Comparison of ENCODE assay signal across 19 mouse cellular contexts in the genomic region with DNA sequence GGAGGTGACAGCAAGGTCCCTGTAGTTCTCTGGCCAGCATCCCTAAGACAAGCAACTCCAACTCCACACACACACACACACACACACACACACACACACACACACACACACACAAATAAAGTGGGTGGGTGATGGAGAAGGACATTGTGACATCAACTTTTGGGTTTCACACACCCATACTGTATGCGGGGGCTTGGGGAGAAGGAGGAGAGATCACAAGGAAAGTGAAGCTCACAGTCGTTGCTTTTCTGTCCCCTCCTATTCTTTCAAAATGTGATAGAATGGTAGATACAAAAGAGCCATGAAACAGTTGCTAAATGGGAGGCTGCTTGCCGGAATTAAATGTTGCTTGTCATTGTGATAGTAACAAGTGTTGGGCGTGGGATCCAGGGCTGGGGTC. TPM values are rescaled to one million over a fixed set of nuclear protein-coding genes. Genes with fewer than 3 reads are reported as not detected.
A peak's percentile ranks its signal among the peaks of the same experiment; 100 is the strongest.
DNase-seq lines count a peak whose midpoint lies in the region; ATAC-seq and TF ChIP-seq lines count a peak whose summit lies in the region.
"Had no signal": no experiment of that assay in that cellular context is flagged by ENCODE, and none has a peak within 500 bp of the region (broad histone marks: within the 10 kb centered on the region; RNA-seq: fewer than 3 reads in every experiment).

No protein-coding gene starts in this region.

- no peak for TF ChIP-seq POLR2A in lung, adult 2 months (IDR thresholded peaks at IDR 0.05; ENCODE audit: borderline replicate concordance, extremely low read depth, low read depth, low read length)
- TF ChIP-seq POLR2A in small intestine, adult 2 months (IDR thresholded peaks at IDR 0.05; ENCODE audit: low read depth, low read length) = no peak

- H3K27me3 ChIP-seq in lung, embryonic 14.5 days (ENCODE audit: insufficient read depth, low read length) = no peaks in the 10 kb centered on the region
- H3K27me3 ChIP-seq in megakaryocyte, embryonic 14.5 days (replicated peaks) = no peaks in the 10 kb centered on the region
- H3K27me3 ChIP-seq in E14TG2a.4 (ENCODE audit: insufficient read depth, low read length) = no peaks in the 10 kb centered on the region
- no peaks in the 10 kb centered on the region for H3K27me3 ChIP-seq in small intestine, adult 2 months (ENCODE audit: control insufficient read depth, insufficient read depth, low read length)
- H3K27me3 ChIP-seq: embryonic facial prominence, embryonic 12.5 days; forebrain, embryonic 15.5 days; hindbrain, embryonic 15.5 days had no signal

- no peak for DNase-seq in lung, embryonic 14.5 days
- no peak for DNase-seq in lung, adult 2 months
- DNase-seq in cerebellum, postnatal 25 days = no peak
- DNase-seq in heart, adult 8-10 months (ENCODE audit: low spot score) = no peak
- DNase-seq: adrenal gland, adult 2 months; adrenal gland, postnatal 36 days; cerebellum, adult 11 months; cerebellum, adult 8-10 months; cerebellum, postnatal 14 days; gastrocnemius, postnatal 14 days; heart, postnatal 36 days had no signal

- WGBS in lung, embryonic 14.5 days = 64% methylated on average over 4 of the region's 4 CpGs
- 66% methylated on average over 4 of the region's 4 CpGs for WGBS in lung, adult 2 months
- WGBS in small intestine, adult 2 months = 68% methylated on average over 4 of the region's 4 CpGs

- H3K4me2 ChIP-seq in lung, embryonic 14.5 days = peak overlapping the region; percentile 5; the same call in 1 of the 2 replicates
- H3K4me2 ChIP-seq: embryonic facial prominence, embryonic 12.5 days; forebrain, embryonic 15.5 days; heart, embryonic 13.5 days; hindbrain, embryonic 15.5 days had no signal

- no peak for TF ChIP-seq CTCF in lung, embryonic 14.5 days (IDR thresholded peaks at IDR 0.05; ENCODE audit: low read depth)
- no peak for TF ChIP-seq CTCF in lung, adult 2 months (IDR thresholded peaks at IDR 0.05; ENCODE audit: insufficient read depth, low read length)
- no peak for TF ChIP-seq CTCF in E14TG2a.4 (conservative IDR thresholded peaks at IDR 0.05; ENCODE audit: low read length)
- TF ChIP-seq CTCF in small intestine, adult 2 months (IDR thresholded peaks at IDR 0.05; ENCODE audit: extremely low read depth, insufficient read length, insufficient replicate concordance, low read depth, low read length) = no peak

- no peak overlapping the region for H3K4me3 ChIP-seq in lung, embryonic 14.5 days (ENCODE audit: low read depth, low read length)
- H3K4me3 ChIP-seq in lung, adult 2 months (replicated peaks; ENCODE audit: extremely low read depth, low read depth, low read length) = no peak overlapping the region
- peak overlapping the region; percentile 94 for H3K4me3 ChIP-seq in megakaryocyte, embryonic 14.5 days (replicated peaks)
- peak overlapping the region; percentile 68 for H3K4me3 ChIP-seq in E14TG2a.4 (replicated peaks; ENCODE audit: low read length)
- H3K4me3 ChIP-seq in small intestine, adult 2 months (ENCODE audit: low read depth, low read length) = peak overlapping the region; percentile 16; the same call in 1 of the 2 replicates
- H3K4me3 ChIP-seq: embryonic facial prominence, embryonic 12.5 days; forebrain, embryonic 15.5 days; hindbrain, embryonic 15.5 days had no signal

- H3K9ac ChIP-seq in lung, embryonic 14.5 days = no peak overlapping the region
- H3K9ac ChIP-seq: embryonic facial prominence, embryonic 12.5 days; forebrain, embryonic 15.5 days; heart, embryonic 13.5 days; hindbrain, embryonic 15.5 days had no signal

- H3K36me3 ChIP-seq in lung, embryonic 14.5 days (ENCODE audit: insufficient read depth) = no peaks in the 10 kb centered on the region
- H3K36me3 ChIP-seq in megakaryocyte, embryonic 14.5 days (replicated peaks; ENCODE audit: low read length) = peaks cover 42% of the 10 kb centered on the region
- H3K36me3 ChIP-seq in E14TG2a.4 (ENCODE audit: insufficient read depth, low read length) = no peaks in the 10 kb centered on the region
- no peaks in the 10 kb centered on the region for H3K36me3 ChIP-seq in small intestine, adult 2 months (ENCODE audit: control insufficient read depth, insufficient read depth, low read length)
- H3K36me3 ChIP-seq: embryonic facial prominence, embryonic 12.5 days; forebrain, embryonic 15.5 days; heart, embryonic 13.5 days; hindbrain, embryonic 15.5 days had no signal

- no peak for ATAC-seq in lung, embryonic 14.5 days (ENCODE audit: insufficient read depth)
- no peak for ATAC-seq in megakaryocyte, adult 5-6 weeks (ENCODE audit: poor library complexity, severe bottlenecking)
- ATAC-seq: forebrain, embryonic 15.5 days had no signal

- no peak overlapping the region for H3K27ac ChIP-seq in lung, embryonic 14.5 days (ENCODE audit: low read depth)
- no peak overlapping the region for H3K27ac ChIP-seq in small intestine, adult 2 months (ENCODE audit: insufficient read depth, low read depth, low read length)
- H3K27ac ChIP-seq: embryonic facial prominence, embryonic 12.5 days; forebrain, embryonic 15.5 days; heart, embryonic 13.5 days; hindbrain, embryonic 15.5 days had no signal

- no peaks in the 10 kb centered on the region for H3K9me3 ChIP-seq in lung, embryonic 14.5 days (ENCODE audit: low read depth, low read length)
- no peaks in the 10 kb centered on the region for H3K9me3 ChIP-seq in megakaryocyte, embryonic 14.5 days
- H3K9me3 ChIP-seq in E14TG2a.4 (ENCODE audit: low read length) = no peaks in the 10 kb centered on the region
- H3K9me3 ChIP-seq: embryonic facial prominence, embryonic 12.5 days; forebrain, embryonic 15.5 days; heart, embryonic 13.5 days; hindbrain, embryonic 15.5 days had no signal

- peaks cover 4% of the 10 kb centered on the region; the same call in 1 of the 2 replicates for H3K4me1 ChIP-seq in lung, embryonic 14.5 days (ENCODE audit: insufficient read depth)
- no peaks in the 10 kb centered on the region for H3K4me1 ChIP-seq in lung, adult 2 months (ENCODE audit: control insufficient read depth, insufficient read depth, low read length)
- H3K4me1 ChIP-seq in megakaryocyte, embryonic 14.5 days = peaks cover 93% of the 10 kb centered on the region
- H3K4me1 ChIP-seq in E14TG2a.4 (replicated peaks; ENCODE audit: low read depth, low read length) = peaks cover 82% of the 10 kb centered on the region
- peaks cover 2% of the 10 kb centered on the region; the same call in 1 of the 2 replicates for H3K4me1 ChIP-seq in small intestine, adult 2 months (ENCODE audit: control insufficient read depth, insufficient read depth, insufficient read length, low read length)
- H3K4me1 ChIP-seq: forebrain, embryonic 15.5 days; hindbrain, embryonic 15.5 days had no signal

RNA-seq across cellular contexts. Expression of gene Cass4, which starts 1.1 kb away (rescaled TPM):
- polyA plus RNA-seq in lung, embryonic 14.5 days (2014; fragmentation: Nextera tagmentation; extraction: Ambion mirVana) = 2.6 and 2.7 TPM in 2 replicates
- 3.4 and 7.6 TPM in 2 replicates for polyA plus RNA-seq in lung, adult 2 months (2012; rRNA removed)
- 5.9 TPM in 2 replicates for polyA plus RNA-seq in megakaryocyte, embryonic 14.5 days (2012; ENCODE audit: insufficient read depth, low replicate concordance)
- 4.0 TPM in 2 replicates for total RNA-seq in megakaryocyte, adult 5-6 weeks (2015)
- total RNA-seq in megakaryocyte, adult 5-6 weeks (2017) = 3.6 and 5.3 TPM in 2 replicates
- 0.37 and 0.61 TPM in 2 replicates for polyA plus RNA-seq in small intestine, adult 2 months (2012; rRNA removed)
- total RNA-seq in heart, adult 8-10 months (2022) = under 1 TPM; 0.09 to 0.53 (median 0.35) TPM

RNA-seq across cellular contexts. Expression of gene Cstf1, which starts 24.2 kb away (rescaled TPM):
- 50.2 and 53.9 TPM in 2 replicates for polyA plus RNA-seq in lung, embryonic 14.5 days (2014; fragmentation: Nextera tagmentation; extraction: Ambion mirVana)
- polyA plus RNA-seq in lung, adult 2 months (2012; rRNA removed) = 22.4 and 23.1 TPM in 2 replicates
- polyA plus RNA-seq in megakaryocyte, embryonic 14.5 days (2012; ENCODE audit: insufficient read depth, low replicate concordance) = 7.2 and 7.4 TPM in 2 replicates
- 18.5 and 19.7 TPM in 2 replicates for total RNA-seq in megakaryocyte, adult 5-6 weeks (2015)
- total RNA-seq in megakaryocyte, adult 5-6 weeks (2017) = 34.4 and 39.7 TPM in 2 replicates
- polyA plus RNA-seq in small intestine, adult 2 months (2012; rRNA removed) = 12.2 and 20.9 TPM in 2 replicates
- 10 to 100 TPM; 15.6 to 18.9 (median 17.9) TPM for total RNA-seq in heart, adult 8-10 months (2022)

RNA-seq across cellular contexts. Expression of gene Aurka, which starts 24.3 kb away (rescaled TPM):
- 161 and 165 TPM in 2 replicates for polyA plus RNA-seq in lung, embryonic 14.5 days (2014; fragmentation: Nextera tagmentation; extraction: Ambion mirVana)
- 1.0 and 2.0 TPM in 2 replicates for polyA plus RNA-seq in lung, adult 2 months (2012; rRNA removed)
- 7.0 and 9.6 TPM in 2 replicates for polyA plus RNA-seq in megakaryocyte, embryonic 14.5 days (2012; ENCODE audit: insufficient read depth, low replicate concordance)
- 46.6 and 51.4 TPM in 2 replicates for total RNA-seq in megakaryocyte, adult 5-6 weeks (2015)
- total RNA-seq in megakaryocyte, adult 5-6 weeks (2017) = 79.4 and 81.0 TPM in 2 replicates
- polyA plus RNA-seq in small intestine, adult 2 months (2012; rRNA removed) = 4.4 and 9.9 TPM in 2 replicates
- total RNA-seq in heart, adult 8-10 months (2022) = 1 to 10 TPM in 2 of 4 experiments, under 1 TPM in 2; 0.53 to 1.6 (median 0.83) TPM

RNA-seq across cellular contexts. Expression of gene Rtf2, which starts 45.7 kb away (rescaled TPM):
- 69.7 and 73.6 TPM in 2 replicates for polyA plus RNA-seq in lung, embryonic 14.5 days (2014; fragmentation: Nextera tagmentation; extraction: Ambion mirVana)
- polyA plus RNA-seq in lung, adult 2 months (2012; rRNA removed) = 34.1 and 47.6 TPM in 2 replicates
- 15.3 and 57.1 TPM in 2 replicates for polyA plus RNA-seq in megakaryocyte, embryonic 14.5 days (2012; ENCODE audit: insufficient read depth, low replicate concordance)
- 49.3 and 54.0 TPM in 2 replicates for total RNA-seq in megakaryocyte, adult 5-6 weeks (2015)
- total RNA-seq in megakaryocyte, adult 5-6 weeks (2017) = 190 and 209 TPM in 2 replicates
- 16.2 and 35.9 TPM in 2 replicates for polyA plus RNA-seq in small intestine, adult 2 months (2012; rRNA removed)
- 10 to 100 TPM; 30.2 to 38.1 (median 31.4) TPM for total RNA-seq in heart, adult 8-10 months (2022)

RNA-seq across cellular contexts. Expression of gene Fam210b, which starts 49.3 kb away (rescaled TPM):
- polyA plus RNA-seq in lung, embryonic 14.5 days (2014; fragmentation: Nextera tagmentation; extraction: Ambion mirVana) = 29.9 and 31.0 TPM in 2 replicates
- polyA plus RNA-seq in lung, adult 2 months (2012; rRNA removed) = 21.3 and 25.4 TPM in 2 replicates
- polyA plus RNA-seq in megakaryocyte, embryonic 14.5 days (2012; ENCODE audit: insufficient read depth, low replicate concordance) = 2.9 and 4.3 TPM in 2 replicates
- 3.4 TPM in 2 replicates for total RNA-seq in megakaryocyte, adult 5-6 weeks (2015)
- 1.5 and 2.3 TPM in 2 replicates for total RNA-seq in megakaryocyte, adult 5-6 weeks (2017)
- polyA plus RNA-seq in small intestine, adult 2 months (2012; rRNA removed) = 16.8 and 22.7 TPM in 2 replicates
- total RNA-seq in heart, adult 8-10 months (2022) = 1 to 10 TPM; 5.0 to 7.1 (median 5.9) TPM

Comparison
In these comparisons a context has a peak if more than half of its experiments do, and no peak if none do; other contexts are left out.
1. RNA of gene Aurka, which starts 24.3 kb away (polyA plus RNA-seq): 161 to 165 TPM in lung, embryonic 14.5 days; 4.4 to 9.9 TPM in small intestine, adult 2 months, 7.0 to 9.6 TPM in megakaryocyte, embryonic 14.5 days and 1.0 to 2.0 TPM in lung, adult 2 months; every median in the first group is over 10 times any median in the second.
2. H3K4me3 ChIP-seq: peak in megakaryocyte, embryonic 14.5 days (single experiment), E14TG2a.4 (single experiment) and small intestine, adult 2 months (single experiment); none in lung, embryonic 14.5 days (single experiment) and lung, adult 2 months (single experiment).